Mouse (Mus musculus) regulatory T cell (primary cell): ENCODE data around the gene Stx18.

Experiments used
- in situ Hi-C: fragments of 300-600 bp; cut with MboI, MseI; formaldehyde crosslinking; loops from one replicate; pipeline ENCODE4 v1.15.1; 2025; ENCODE audit warnings: high pct_unique_total_duplicates

Stx18 gene

GRCm38 (mm10) chr5:38038710-38039592, at the start of gene Stx18:
TSS of gene Stx18 (plus strand) at chr5:38038742.
- in situ Hi-C loops = no loop called here

DNA sequence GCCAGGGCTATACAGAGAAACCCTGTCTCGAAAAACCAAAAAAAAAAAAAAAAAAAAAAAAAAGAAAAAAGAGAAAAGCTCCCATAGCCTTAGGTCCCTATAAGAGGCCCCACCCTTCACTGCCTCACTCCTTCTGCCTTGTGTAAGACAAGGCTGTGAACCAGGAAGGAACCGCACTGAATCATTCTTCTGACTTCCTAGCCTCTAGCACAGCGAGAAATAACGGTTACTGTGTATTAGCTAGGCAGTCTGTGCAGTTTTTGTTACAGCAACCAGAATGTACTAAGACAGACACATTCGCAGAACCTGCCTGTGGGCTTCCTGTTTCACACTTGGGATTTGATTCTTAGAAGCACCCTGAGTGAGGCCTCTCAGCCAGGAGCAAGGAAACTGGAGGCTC, 46.2 kb upstream of the Stx18 start:
- in situ Hi-C loops = no loop called here

GRCm38 (mm10) chr5:37998805-37999204, 39.7 kb upstream of the Stx18 start:
- in situ Hi-C loops = no loop called here

GRCm38 (mm10) chr5:38002573-38002972, 36.0 kb upstream of the Stx18 start:
- in situ Hi-C loops = no loop called here

DNA sequence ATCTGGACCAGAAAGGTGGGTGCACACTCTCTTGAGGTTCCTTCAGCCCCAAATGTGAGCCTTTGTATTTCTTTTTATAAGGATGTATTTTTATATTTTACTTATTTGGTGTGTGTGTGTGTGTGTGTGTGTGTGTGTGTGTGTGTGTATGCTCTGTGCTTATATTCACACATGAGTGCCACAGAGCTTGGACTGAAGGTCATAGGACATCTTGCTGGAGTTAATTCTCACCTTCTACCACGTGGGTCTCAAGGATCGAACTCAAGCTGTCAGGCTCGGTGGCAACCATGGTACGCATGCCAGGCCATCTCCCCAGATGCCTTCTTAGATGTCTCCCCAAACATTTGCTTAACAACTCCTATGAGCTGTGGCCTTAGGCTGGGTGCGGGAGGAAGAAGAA, 33.8 kb upstream of the Stx18 start:
- in situ Hi-C loops = no loop called here

GRCm38 (mm10) chr5:38006415-38007347, 31.9 kb upstream of the Stx18 start:
- in situ Hi-C loops = no loop called here

GRCm38 (mm10) chr5:38009071-38009470, 29.5 kb upstream of the Stx18 start:
- in situ Hi-C loops = no loop called here

DNA sequence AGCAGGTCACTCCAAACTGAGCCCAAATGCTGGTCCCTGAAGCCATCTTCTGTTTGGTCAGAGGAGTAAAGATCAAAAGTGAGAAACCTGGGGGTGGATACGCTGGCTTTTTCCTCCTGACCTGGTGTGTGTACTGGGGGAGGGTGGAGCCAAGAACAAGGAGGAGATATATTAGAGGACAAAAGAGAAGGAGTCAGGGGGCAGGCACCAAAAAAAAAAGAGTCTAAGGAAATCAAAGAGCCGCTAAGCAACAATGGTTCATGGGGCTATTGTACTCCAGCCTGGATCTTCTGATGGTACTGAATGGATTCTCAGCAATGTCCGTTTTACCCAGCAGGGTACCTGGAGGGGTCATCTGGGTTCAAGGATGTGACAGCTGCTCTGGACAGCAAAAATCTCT, 23.6 kb upstream of the Stx18 start:
- in situ Hi-C loops = no loop called here

DNA sequence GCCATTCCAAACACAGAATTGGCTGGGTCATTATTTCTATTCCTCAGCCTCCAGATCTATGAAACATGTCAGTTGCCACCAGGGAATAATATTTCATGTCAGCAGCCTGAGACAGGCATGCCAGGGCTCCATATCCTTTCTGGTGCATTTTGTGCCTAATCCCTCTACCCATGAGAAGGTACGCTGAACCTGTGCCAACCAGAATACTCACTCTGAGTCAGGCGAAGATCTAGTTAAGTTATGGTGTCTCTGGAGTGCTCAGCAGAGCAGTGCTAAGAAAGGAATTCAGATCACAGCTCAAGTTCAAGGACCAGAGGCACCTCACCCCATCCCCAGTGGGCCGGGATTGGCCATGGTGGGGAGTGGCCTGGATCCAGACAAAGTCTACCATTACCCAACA, 21.6 kb upstream of the Stx18 start:
- in situ Hi-C loops = no loop called here

DNA sequence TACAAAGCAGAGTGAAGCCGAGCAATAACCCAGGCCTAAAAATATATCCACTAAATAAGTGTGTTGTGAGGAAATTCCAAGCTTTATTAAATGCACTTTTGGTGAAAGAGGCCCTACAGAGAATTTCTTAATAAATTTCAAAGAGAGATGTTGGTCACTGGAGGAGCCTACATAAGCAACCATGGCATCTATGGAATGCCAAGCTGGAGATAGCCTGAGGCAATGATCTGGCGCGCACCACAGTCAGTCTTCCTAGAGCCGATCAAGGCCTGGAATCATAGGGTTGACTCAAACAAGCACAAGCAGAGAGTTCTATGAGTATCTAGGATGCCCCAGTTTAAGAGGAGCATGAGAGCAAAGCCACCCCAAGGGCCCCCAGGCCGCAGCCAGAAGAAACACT, 10.9 kb upstream of the Stx18 start:
- in situ Hi-C loops = no loop called here

DNA sequence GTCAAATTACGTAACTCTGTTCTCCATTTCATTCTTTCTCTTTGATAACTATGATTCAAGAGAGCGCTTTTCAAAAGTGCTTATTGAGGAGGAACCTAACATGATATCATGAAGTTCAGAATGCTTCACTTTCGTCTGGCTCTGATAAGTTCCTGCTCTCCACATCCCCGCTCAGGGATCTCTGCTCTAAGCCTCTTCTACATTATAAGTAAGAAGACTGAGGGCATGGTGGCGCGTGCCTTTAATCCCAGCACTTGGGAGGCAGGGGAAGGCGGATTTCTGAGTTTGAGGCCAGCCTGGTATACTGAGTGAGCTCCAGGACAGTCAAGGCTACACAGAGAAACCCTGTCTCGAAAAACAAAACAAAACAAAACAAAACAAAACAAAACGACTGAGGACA, 268 bp upstream of the Stx18 start:
- in situ Hi-C loops = no loop called here

DNA sequence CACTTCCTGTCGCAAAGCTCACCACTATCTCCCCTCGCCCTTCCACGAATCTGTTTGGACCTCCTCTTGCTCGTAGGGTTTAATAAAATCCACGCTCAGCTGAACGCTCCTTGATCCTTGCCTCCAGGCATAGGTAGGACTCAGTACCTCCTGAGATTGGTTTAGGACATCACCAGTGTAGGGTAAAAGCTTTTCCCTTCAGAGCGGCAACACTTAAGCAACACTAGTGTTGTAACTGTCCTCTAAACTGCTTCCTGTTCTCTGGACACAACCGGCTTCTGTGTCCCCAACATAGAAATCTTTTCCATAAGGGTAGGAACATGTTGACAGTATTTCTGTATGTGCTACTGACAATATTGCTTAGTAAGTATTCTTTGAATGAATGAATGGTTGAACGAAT, 1.3 kb downstream of the Stx18 start:
- in situ Hi-C loops = no loop called here

DNA sequence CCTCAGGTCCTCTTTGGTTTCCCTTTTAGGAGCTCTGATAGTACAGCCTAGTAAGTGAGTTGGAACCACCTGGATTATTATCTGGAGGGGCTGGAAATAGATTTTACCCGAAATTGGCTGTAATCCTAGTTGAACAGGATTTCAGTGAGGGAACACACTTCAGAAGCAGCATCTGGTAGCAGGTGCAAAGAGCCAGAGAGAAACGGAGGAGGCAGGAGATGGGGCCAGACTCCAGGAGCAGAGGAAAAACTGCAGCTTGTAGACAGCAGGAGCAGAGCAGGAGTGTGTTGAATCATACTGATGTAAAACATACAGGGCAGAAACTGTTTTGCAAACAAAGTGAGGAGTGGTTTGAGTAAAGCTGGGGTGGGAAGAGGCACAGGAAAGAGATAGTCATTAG, 6.4 kb downstream of the Stx18 start:
- in situ Hi-C loops = no loop called here

DNA sequence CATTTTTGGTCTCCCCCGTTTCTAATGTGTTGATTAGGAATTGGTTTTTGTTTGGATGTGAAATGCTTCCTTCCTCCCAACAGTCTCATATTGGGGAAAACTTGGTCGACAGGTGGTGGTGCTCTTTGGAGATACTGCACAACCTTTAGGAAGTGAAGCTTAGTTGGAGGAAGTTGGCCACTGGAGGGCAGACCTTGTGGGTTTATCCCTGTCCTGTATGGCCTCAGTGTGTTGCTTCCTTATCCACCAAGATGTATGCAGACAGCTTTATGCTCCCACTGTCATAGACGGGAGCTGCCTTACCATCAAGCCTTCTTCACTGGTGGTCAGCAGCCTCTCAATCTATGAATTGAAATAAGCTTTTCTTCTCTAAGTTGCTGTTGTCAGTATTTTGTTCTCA, 9.6 kb downstream of the Stx18 start:
- in situ Hi-C loops = no loop called here

DNA sequence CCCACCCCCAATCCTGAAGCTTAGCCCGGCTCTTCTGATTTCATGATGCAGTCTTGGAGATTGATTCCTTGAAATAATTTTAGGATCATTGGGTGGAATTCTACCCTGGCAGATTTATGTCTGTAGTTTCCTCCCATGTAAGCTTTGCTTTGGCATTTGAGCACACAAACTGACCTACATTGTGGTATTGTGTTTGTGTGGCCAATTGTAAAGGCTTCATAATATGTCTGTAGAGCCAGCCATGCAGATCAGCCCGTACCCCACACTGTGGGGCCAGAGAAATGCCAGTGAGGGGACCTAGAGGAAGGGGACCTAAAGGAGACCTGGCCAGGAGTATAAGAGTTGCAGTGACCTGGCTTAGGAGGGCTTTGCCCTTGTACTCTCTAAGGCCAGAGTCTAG, 22.5 kb downstream of the Stx18 start:
- in situ Hi-C loops = no loop called here

DNA sequence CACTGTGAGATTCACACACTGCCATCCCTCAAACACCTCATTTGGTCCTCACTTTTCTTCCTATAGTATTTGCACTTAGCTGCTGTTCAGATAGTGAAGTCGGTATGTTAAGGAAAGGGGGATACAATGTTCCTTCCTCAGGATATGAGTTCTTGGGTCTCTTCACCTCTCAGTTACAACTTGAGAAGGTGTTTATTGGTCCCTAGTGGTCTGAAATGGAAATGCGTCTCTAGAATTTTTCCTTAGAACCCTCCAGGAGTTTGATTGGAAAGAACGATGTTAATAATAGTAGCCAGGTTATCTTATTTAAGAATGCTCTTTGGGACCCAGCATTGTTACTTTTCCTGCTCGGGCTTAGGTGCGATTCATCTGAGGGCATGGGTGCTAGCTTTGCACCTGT, 24.2 kb downstream of the Stx18 start:
- in situ Hi-C loops = no loop called here

DNA sequence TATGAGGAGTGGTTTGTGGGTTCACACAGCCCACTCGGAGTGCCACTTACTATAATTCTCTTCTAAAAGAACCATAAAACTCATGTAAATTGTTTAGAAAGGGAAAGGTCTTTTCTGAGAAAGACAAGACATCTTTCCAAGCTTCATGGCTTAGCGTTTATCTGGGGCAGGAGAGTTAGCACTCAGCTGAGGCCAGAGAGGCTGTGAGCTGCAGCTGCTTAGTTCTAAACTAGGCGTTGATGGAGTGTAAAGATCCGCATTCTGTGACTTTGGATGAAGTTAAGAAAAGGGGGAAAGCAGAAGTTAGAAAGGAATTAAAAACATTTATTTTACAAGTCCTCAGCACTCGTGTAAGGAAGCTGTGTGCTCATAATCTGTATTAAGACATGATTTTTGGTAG, 24.8 kb downstream of the Stx18 start:
- in situ Hi-C loops = no loop called here

- in situ Hi-C loops = no loop called here
Measured at GRCm38 (mm10) chr5:38064043-38064575, 25.6 kb downstream of the Stx18 start.

DNA sequence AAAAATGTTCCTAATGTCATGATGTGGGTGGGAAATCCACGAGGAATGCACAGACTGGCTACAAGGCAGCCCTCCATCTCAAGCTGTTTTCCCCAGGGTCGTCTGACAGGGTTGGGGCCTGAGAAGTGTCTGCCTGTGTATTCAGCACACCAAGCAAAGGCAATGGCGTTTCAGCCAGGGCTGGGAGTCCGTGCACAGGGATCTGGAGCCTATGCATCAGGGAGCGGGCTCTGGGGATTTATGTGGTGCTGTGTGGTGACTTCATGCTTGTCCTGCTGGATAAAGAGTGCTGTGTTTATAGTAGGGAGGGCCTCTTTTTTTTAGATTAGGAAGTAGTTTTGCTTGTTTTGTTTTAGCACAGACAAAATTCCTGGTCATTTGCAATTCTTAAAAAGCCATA, 26.2 kb downstream of the Stx18 start:
- in situ Hi-C loops = no loop called here

GRCm38 (mm10) chr5:38065454-38065853, 26.9 kb downstream of the Stx18 start:
- in situ Hi-C loops = no loop called here

DNA sequence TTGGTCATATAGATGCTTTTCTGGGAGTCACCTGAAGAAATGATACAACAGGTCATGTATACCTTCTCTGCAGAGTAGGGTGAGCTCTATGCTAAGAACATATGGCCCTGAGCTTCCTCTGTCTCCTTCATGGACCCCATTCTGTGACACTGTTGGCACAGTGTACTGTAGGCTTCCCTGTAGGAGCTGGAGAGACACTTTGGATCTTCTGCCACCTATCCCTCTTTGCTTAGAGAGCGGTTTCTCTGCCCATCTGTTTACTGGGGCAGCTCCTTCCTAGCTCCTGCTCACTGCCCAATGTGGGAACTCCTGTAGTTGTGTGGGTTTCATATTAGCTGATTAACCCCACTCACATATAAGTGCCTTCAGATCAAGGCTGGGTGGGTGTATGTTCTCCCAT, 28.1 kb downstream of the Stx18 start:
- in situ Hi-C loops = no loop called here

DNA sequence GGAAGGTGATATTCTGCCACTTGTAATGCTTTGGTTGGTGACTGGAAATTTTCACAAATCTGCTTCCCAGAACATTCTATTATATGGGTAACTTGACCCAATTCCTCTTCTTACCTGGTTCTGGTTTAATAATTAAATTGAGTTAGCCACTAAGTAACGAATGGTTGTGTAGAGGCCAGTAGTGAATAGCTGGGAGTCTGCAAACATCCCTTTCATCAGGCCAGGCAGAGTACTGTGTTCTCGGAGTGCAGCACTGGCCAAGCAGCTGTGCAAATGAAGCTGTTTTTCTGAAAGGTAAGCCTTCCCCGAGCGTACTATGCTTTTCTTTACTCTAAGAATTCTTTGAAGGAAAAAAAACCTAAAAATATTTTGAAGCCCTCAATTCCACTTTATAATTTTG, 37.8 kb downstream of the Stx18 start:
- in situ Hi-C loops = no loop called here
